Comparison of ENCODE assay signal across 26 mouse cellular contexts in the genomic region with DNA sequence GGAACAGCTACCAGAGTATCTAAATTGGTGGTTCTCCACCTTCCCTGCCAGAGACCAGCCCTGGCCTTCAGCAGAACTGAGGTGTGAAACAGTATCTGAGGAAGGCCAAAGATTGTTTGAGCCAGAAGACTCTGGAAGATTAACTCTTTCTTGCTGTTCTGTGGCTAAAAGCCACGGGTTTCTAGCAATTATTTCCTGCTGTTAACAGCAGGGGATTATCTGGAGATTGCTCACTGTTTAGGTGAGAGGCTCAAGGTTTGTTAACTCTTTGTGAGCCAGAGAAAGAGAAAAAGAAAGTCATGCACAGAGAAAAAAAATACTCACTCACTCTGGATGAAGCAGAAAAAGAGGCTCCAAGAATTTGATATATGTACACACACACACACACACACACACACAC.
"Had no signal": no experiment of that assay in that cellular context is flagged by ENCODE, and none has a peak within 500 bp of the region (broad histone marks: within the 10 kb centered on the region; RNA-seq: fewer than 3 reads in every experiment).

No protein-coding gene starts in this region.

- ATAC-seq: forebrain, embryonic 13.5 days; forebrain, embryonic 14.5 days; forebrain, embryonic 15.5 days; forebrain, embryonic 16.5 days; forebrain, postnatal 0 days had no signal

- H3K9me3 ChIP-seq: embryonic facial prominence, embryonic 10.5 days; embryonic facial prominence, embryonic 12.5 days; embryonic facial prominence, embryonic 15.5 days; forebrain, embryonic 10.5 days; forebrain, embryonic 12.5 days; forebrain, embryonic 13.5 days; forebrain, embryonic 15.5 days; heart, embryonic 10.5 days had no signal

- H3K4me3 ChIP-seq: embryonic facial prominence, embryonic 10.5 days; embryonic facial prominence, embryonic 12.5 days; embryonic facial prominence, embryonic 13.5 days; embryonic facial prominence, embryonic 15.5 days; erythroblast, embryonic 14.5 days; forebrain, embryonic 10.5 days; forebrain, embryonic 12.5 days; forebrain, embryonic 13.5 days; forebrain, embryonic 15.5 days; gastrocnemius, adult 2 months; heart, adult 2 months; heart, embryonic 10.5 days had no signal

- H3K27ac ChIP-seq: embryonic facial prominence, embryonic 10.5 days; embryonic facial prominence, embryonic 12.5 days; embryonic facial prominence, embryonic 13.5 days; embryonic facial prominence, embryonic 15.5 days; forebrain, embryonic 10.5 days; forebrain, embryonic 12.5 days; forebrain, embryonic 13.5 days; forebrain, embryonic 15.5 days; gastrocnemius, adult 2 months; heart, adult 2 months; heart, embryonic 10.5 days had no signal

- H3K4me1 ChIP-seq: embryonic facial prominence, embryonic 10.5 days; embryonic facial prominence, embryonic 12.5 days; embryonic facial prominence, embryonic 13.5 days; embryonic facial prominence, embryonic 15.5 days; forebrain, embryonic 10.5 days; forebrain, embryonic 12.5 days; forebrain, embryonic 13.5 days; forebrain, embryonic 15.5 days; heart, embryonic 10.5 days had no signal

- H3K36me3 ChIP-seq: embryonic facial prominence, embryonic 10.5 days; embryonic facial prominence, embryonic 12.5 days; embryonic facial prominence, embryonic 13.5 days; embryonic facial prominence, embryonic 15.5 days; forebrain, embryonic 10.5 days; forebrain, embryonic 12.5 days; forebrain, embryonic 15.5 days; heart, embryonic 10.5 days had no signal

- H3K27me3 ChIP-seq: embryonic facial prominence, embryonic 12.5 days; embryonic facial prominence, embryonic 13.5 days; embryonic facial prominence, embryonic 15.5 days; forebrain, embryonic 12.5 days; forebrain, embryonic 13.5 days; forebrain, embryonic 15.5 days had no signal

- DNase-seq: cerebellum, adult 9-11 months; cerebellum, postnatal 10 days; cerebellum, postnatal 14 days; cerebellum, postnatal 25 days; cerebellum, postnatal 36 days; embryo, embryonic 11 days; forebrain, postnatal 0 days; gastrocnemius, adult 2 months; gastrocnemius, postnatal 10 days; gastrocnemius, postnatal 14 days; gastrocnemius, postnatal 25 days; gastrocnemius, postnatal 36 days; heart, adult 18-20 months; heart, adult 2 months had no signal

- H3K9ac ChIP-seq: embryonic facial prominence, embryonic 12.5 days; embryonic facial prominence, embryonic 13.5 days; embryonic facial prominence, embryonic 15.5 days; forebrain, embryonic 12.5 days; forebrain, embryonic 13.5 days; forebrain, embryonic 15.5 days; forebrain, postnatal 0 days had no signal
